Mouse (Mus musculus): ENCODE measurements around the gene Slc26a11. TPM values are rescaled to one million over a fixed set of nuclear protein-coding genes. Genes with fewer than 3 reads are reported as not detected.
"Not testable (repeated sequence)": the region's sequence is repeated elsewhere in the genome, so short reads cannot be mapped to it uniquely, and the experiment has no call there.

Slc26a11 gene
- polyA plus RNA-seq, 1 experiment from 2014 or later = 3.6 TPM

- H3K4me3 ChIP-seq (ENCODE audit: low read depth, low read length) = no peak overlapping the region
- 77% methylated on average over 6 of the region's 6 CpGs for WGBS
- no peak for DNase-seq (ENCODE audit: low spot score)
Measured at GRCm38 (mm10) chr11:119382338-119382850, 27.0 kb downstream of the Slc26a11 start.

GRCm38 (mm10) chr11:119384904-119385303 is 29.5 kb downstream of the Slc26a11 start:
- Histone ChIP-seq H3K4me1 (replicated peaks; ENCODE audit: control insufficient read depth, insufficient read depth) (no peaks in the 10 kb centered on the region), H3K4me2 (replicated peaks; ENCODE audit: low read depth) (no peak overlapping the region), H3K27ac (replicated peaks) (no peak overlapping the region), H3K27me3 (ENCODE audit: control insufficient read depth, insufficient read depth, low read length) (no peaks in the 10 kb centered on the region), H3K9me3 (ENCODE audit: control insufficient read depth, low read length) (no peaks in the 10 kb centered on the region), H3K4me3 (ENCODE audit: low read depth, low read length) (no peak overlapping the region), H3K9ac (ENCODE audit: low read length) (no peak overlapping the region), H3K36me3 (ENCODE audit: control insufficient read depth, insufficient read depth, low read length) (no peaks in the 10 kb centered on the region)
- TF ChIP-seq CTCF (IDR thresholded peaks at IDR 0.05; ENCODE audit: low read depth) = no peak
- TF ChIP-seq EP300 (optimal IDR thresholded peaks at IDR 0.05) = no peak
- DNase-seq (ENCODE audit: low spot score) (no peak), ATAC-seq (ENCODE audit: low FRiP score, low TSS enrichment) (no peak)
- WGBS = 79% methylated on average over 4 of the region's 4 CpGs

More at GRCm38 (mm10) chr11:119382338-119382850, 27.0 kb downstream of the Slc26a11 start:
- H3K4me2 ChIP-seq (replicated peaks; ENCODE audit: low read depth) = no peak overlapping the region
- H3K27ac ChIP-seq (replicated peaks) = no peak overlapping the region
- 0 out of 2 replicates have a peak, but pooled peaks cover 2% of the 10 kb centered on the region for H3K36me3 ChIP-seq (ENCODE audit: control insufficient read depth, insufficient read depth, low read length)
- no peak for ATAC-seq (ENCODE audit: low FRiP score, low TSS enrichment)
- H3K9ac ChIP-seq (ENCODE audit: low read length) = no peak overlapping the region
- H3K27me3 ChIP-seq (ENCODE audit: control insufficient read depth, insufficient read depth, low read length) = no peaks in the 10 kb centered on the region
- H3K9me3 ChIP-seq (ENCODE audit: control insufficient read depth, low read length) = no peaks in the 10 kb centered on the region
- no peaks in the 10 kb centered on the region for H3K4me1 ChIP-seq (replicated peaks; ENCODE audit: control insufficient read depth, insufficient read depth)
- TF ChIP-seq CTCF (IDR thresholded peaks at IDR 0.05; ENCODE audit: low read depth) = no peak
- TF ChIP-seq EP300 (optimal IDR thresholded peaks at IDR 0.05) = no peak

GRCm38 (mm10) chr11:119386306-119386705 is 30.9 kb downstream of the Slc26a11 start:
- no peak for ATAC-seq (ENCODE audit: low FRiP score, low TSS enrichment)
- Histone ChIP-seq H3K9me3 (ENCODE audit: control insufficient read depth, low read length) (no peaks in the 10 kb centered on the region), H3K27ac (replicated peaks) (no peak overlapping the region), H3K36me3 (ENCODE audit: control insufficient read depth, insufficient read depth, low read length) (no peaks in the 10 kb centered on the region), H3K27me3 (ENCODE audit: control insufficient read depth, insufficient read depth, low read length) (no peaks in the 10 kb centered on the region), H3K4me2 (replicated peaks; ENCODE audit: low read depth) (no peak overlapping the region), H3K9ac (ENCODE audit: low read length) (no peak overlapping the region), H3K4me1 (replicated peaks; ENCODE audit: control insufficient read depth, insufficient read depth) (no peaks in the 10 kb centered on the region), H3K4me3 (ENCODE audit: low read depth, low read length) (no peak overlapping the region)
- no peak for DNase-seq (ENCODE audit: low spot score)
- TF ChIP-seq CTCF (IDR thresholded peaks at IDR 0.05; ENCODE audit: low read depth) (no peak), EP300 (optimal IDR thresholded peaks at IDR 0.05) (no peak)
- 89% methylated on average over 5 of the region's 5 CpGs for WGBS

GRCm38 (mm10) chr11:119387273-119387672 is 31.9 kb downstream of the Slc26a11 start:
- H3K36me3 ChIP-seq (ENCODE audit: control insufficient read depth, insufficient read depth, low read length); H3K27ac ChIP-seq (replicated peaks); H3K4me3 ChIP-seq (ENCODE audit: low read depth, low read length); DNase-seq (ENCODE audit: low spot score); H3K4me1 ChIP-seq (replicated peaks; ENCODE audit: control insufficient read depth, insufficient read depth); ATAC-seq (ENCODE audit: low FRiP score, low TSS enrichment); H3K4me2 ChIP-seq (replicated peaks; ENCODE audit: low read depth); H3K9me3 ChIP-seq (ENCODE audit: control insufficient read depth, low read length); H3K27me3 ChIP-seq (ENCODE audit: control insufficient read depth, insufficient read depth, low read length); H3K9ac ChIP-seq (ENCODE audit: low read length): not testable (repeated sequence)
- WGBS = 29% methylated on average over 3 of the region's 3 CpGs

- Histone ChIP-seq H3K27me3 (ENCODE audit: control insufficient read depth, insufficient read depth, low read length) (no peaks in the 10 kb centered on the region), H3K9me3 (ENCODE audit: control insufficient read depth, low read length) (no peaks in the 10 kb centered on the region), H3K36me3 (ENCODE audit: control insufficient read depth, insufficient read depth, low read length) (no peaks in the 10 kb centered on the region), H3K4me2 (replicated peaks; ENCODE audit: low read depth) (peak overlapping the region; percentile 80), H3K4me3 (ENCODE audit: low read depth, low read length) (peak overlapping the region; percentile 77), H3K4me1 (replicated peaks; ENCODE audit: control insufficient read depth, insufficient read depth) (no peaks in the 10 kb centered on the region; the same call in 1 of the 2 replicates), H3K9ac (ENCODE audit: low read length) (peak overlapping the region; percentile 79), H3K27ac (replicated peaks) (peak overlapping the region; percentile 94)
- TF ChIP-seq EP300 (optimal IDR thresholded peaks at IDR 0.05) = no peak
- peak; percentile 70 for TF ChIP-seq CTCF (IDR thresholded peaks at IDR 0.05; ENCODE audit: low read depth)
- ATAC-seq (ENCODE audit: low FRiP score, low TSS enrichment) (peak; percentile 66), DNase-seq (ENCODE audit: low spot score) (peak; percentile 88)
- under 1% methylated on average over 33 of the region's 35 CpGs for WGBS
Measured at GRCm38 (mm10) chr11:119389851-119390270, 34.5 kb downstream of the Slc26a11 start.

- peak overlapping the region; percentile 94 for H3K27ac ChIP-seq (replicated peaks)
- peak overlapping the region; percentile 79 for H3K9ac ChIP-seq (ENCODE audit: low read length)
- H3K4me2 ChIP-seq (replicated peaks; ENCODE audit: low read depth) = peak overlapping the region; percentile 80
- H3K36me3 ChIP-seq (ENCODE audit: control insufficient read depth, insufficient read depth, low read length) = no peaks in the 10 kb centered on the region
- DNase-seq (ENCODE audit: low spot score) (peak; percentile 75), ATAC-seq (ENCODE audit: low FRiP score, low TSS enrichment) (peak; percentile 58)
- 3% methylated on average over 53 of the region's 53 CpGs for WGBS
- no peaks in the 10 kb centered on the region; the same call in 1 of the 2 replicates for H3K4me1 ChIP-seq (replicated peaks; ENCODE audit: control insufficient read depth, insufficient read depth)
- no peaks in the 10 kb centered on the region for H3K9me3 ChIP-seq (ENCODE audit: control insufficient read depth, low read length)
- peak; percentile 18; the same call in 1 of the 2 replicates for TF ChIP-seq CTCF (IDR thresholded peaks at IDR 0.05; ENCODE audit: low read depth)
- no peak for TF ChIP-seq EP300 (optimal IDR thresholded peaks at IDR 0.05)
- H3K4me3 ChIP-seq (ENCODE audit: low read depth, low read length) = peak overlapping the region; percentile 77
- no peaks in the 10 kb centered on the region for H3K27me3 ChIP-seq (ENCODE audit: control insufficient read depth, insufficient read depth, low read length)
Measured at GRCm38 (mm10) chr11:119390271-119391231, 35.2 kb downstream of the Slc26a11 start.
